Mouse (Mus musculus) liver, postnatal 0 days (tissue): Measurements from ENCODE around the gene Alpk1.

Experiments used
- CTCF ChIP-seq: sonication (generic); IDR thresholded peaks from 2 replicates; pipeline ENCODE4 v1.5.1; 2016; ENCODE audit warnings: antibody characterized with exemption, low read depth
- EP300 ChIP-seq: IDR thresholded peaks from 2 replicates; pipeline ENCODE4 v1.6.1; 2016; ENCODE audit warnings: antibody characterized with exemption, low read depth, mild to moderate bottlenecking

GRCm38 (mm10) chr3:127804439-127804838 is 24.1 kb upstream of the Alpk1 start:
- TF ChIP-seq CTCF (no peak), EP300 (no peak)
